Mouse (Mus musculus): ENCODE data around the gene Fbxo34.

DNA sequence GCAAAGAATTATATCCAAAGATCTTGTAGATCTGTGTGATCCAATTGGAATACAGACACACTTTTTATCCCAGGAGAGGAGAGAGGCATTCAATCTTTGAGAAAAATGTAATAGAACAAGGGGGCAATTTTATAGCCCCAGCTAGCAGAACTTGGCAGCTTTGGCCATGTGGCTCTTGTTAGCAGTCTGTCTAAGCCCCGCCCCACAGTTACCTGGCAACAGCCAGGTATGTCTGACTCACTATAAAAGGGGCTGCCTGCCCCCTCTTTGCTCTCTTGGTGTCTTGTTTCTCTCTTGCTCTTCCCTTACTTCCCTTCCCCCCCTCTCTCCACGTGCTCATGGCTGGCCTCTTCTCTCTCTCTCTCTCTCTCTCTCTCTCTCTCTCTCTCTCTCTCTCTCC, 28.6 kb upstream of the Fbxo34 start:
- TF ChIP-seq CTCF (IDR thresholded peaks at IDR 0.05; ENCODE audit: low read depth, low read length) = no peak
- no peak for TF ChIP-seq GATA1 (IDR thresholded peaks at IDR 0.05; ENCODE audit: borderline replicate concordance, low read length)
- no peak for TF ChIP-seq POLR2AphosphoS5 (IDR thresholded peaks at IDR 0.05; ENCODE audit: insufficient replicate concordance, low read depth, low read length)
